Mouse (Mus musculus) ES-Bruce4 (cell line): ENCODE measurements around the gene Tmod2.

Experiments used
- CTCF ChIP-seq: IDR thresholded peaks from one replicate; pipeline ENCODE4 v1.8.1; 2011; ENCODE audit warnings: low read depth, low read length
- POLR2A ChIP-seq: IDR thresholded peaks from one replicate; pipeline ENCODE4 v1.8.1; 2011; ENCODE audit warnings: low read length; ENCODE audit not compliant: insufficient read depth

GRCm38 (mm10) chr9:75609505-75609904 is 1.6 kb downstream of the Tmod2 start:
- TF ChIP-seq CTCF (no peak), POLR2A (no peak)
